Mouse (Mus musculus) heart, adult 2 months (tissue): ENCODE results near the gene Ulbp1. TPM values are rescaled to one million over a fixed set of nuclear protein-coding genes. Genes with fewer than 3 reads are reported as not detected.
"Not testable (repeated sequence)": the region's sequence is repeated elsewhere in the genome, so short reads cannot be mapped to it uniquely, and the experiment has no call there.

Experiments used
- DNase-seq, 2 experiments: peaks; one replicate each; pipeline ENCODE4 v3.0.0; 2021
- H3K27ac ChIP-seq: fragments of 200-600 bp; 2 replicates; pipeline ENCODE4 v1.8.1; 2022
- H3K27me3 ChIP-seq: fragments of 200-500 bp; 2 replicates; pipeline ENCODE4 v1.6.1; 2012; ENCODE audit warnings: mild to moderate bottlenecking, low read length, inconsistent platforms, mixed read lengths; ENCODE audit not compliant: control insufficient read depth, insufficient read depth
- H3K36me3 ChIP-seq: fragments of 200-500 bp; 2 replicates; pipeline ENCODE4 v1.6.1; 2012; ENCODE audit warnings: low read length, inconsistent platforms; ENCODE audit not compliant: control insufficient read depth, insufficient read depth
- H3K4me1 ChIP-seq: fragments of 200-500 bp; 2 replicates; pipeline ENCODE4 v1.6.1; 2011; ENCODE audit warnings: low read length; ENCODE audit not compliant: control insufficient read depth, insufficient read depth
- H3K4me3 ChIP-seq: fragments of 200-600 bp; 2 replicates; pipeline ENCODE4 v1.8.1; 2022
- H3K79me2 ChIP-seq: fragments of 200-500 bp; replicated peaks from 2 replicates; pipeline ENCODE4 v1.6.1; 2012; ENCODE audit warnings: mild to moderate bottlenecking, inconsistent platforms, low read length, moderate library complexity, mixed read lengths; ENCODE audit not compliant: control insufficient read depth, insufficient read depth
- H3K9ac ChIP-seq: fragments of 200-500 bp; 2 replicates; pipeline ENCODE4 v1.6.1; 2012; ENCODE audit warnings: low read depth, mild to moderate bottlenecking, control low read depth, inconsistent platforms, low read length, mixed read lengths
- CTCF ChIP-seq: fragments of 200-600 bp; IDR thresholded peaks from 2 replicates; pipeline ENCODE4 v1.8.1; 2022; ENCODE audit warnings: antibody characterized with exemption, mild to moderate bottlenecking, moderate library complexity
- EP300 ChIP-seq: fragments of 200-500 bp; IDR thresholded peaks from 2 replicates; pipeline ENCODE4 v1.6.1; 2011; ENCODE audit warnings: low read depth, low read length, control low read depth; ENCODE audit not compliant: insufficient read depth
- POLR2A ChIP-seq: fragments of 200-500 bp; IDR thresholded peaks from 2 replicates; pipeline ENCODE4 v1.6.1; 2011; ENCODE audit warnings: mild to moderate bottlenecking, low read depth, low read length, control low read depth; ENCODE audit not compliant: insufficient read depth
- WGBS: fragments of 180-500 bp; shearing (Covaris S2); methylation state at CpG from one replicate; pipeline ENCODE4 v1.1.7; 2018; 5-methylcytosine and 5-hydroxymethylcytosine counted together
- intact Hi-C: fragments of 180-260 bp; cut with DNase I; formaldehyde crosslinking; loops from one replicate; pipeline ENCODE4 v1.15.1; 2025
- long read RNA-seq: library from polyadenylated mRNA; stranded (forward); transcript quantifications from one replicate; pipeline ENCODE4 v2.0.0, GENCODE M21; 2021
- polyA plus RNA-seq: library from polyadenylated mRNA; depleted of rRNA; stranded (reverse); fragments of >200 nt; gene quantifications from 2 replicates; pipeline ENCODE4 v1.2.3, GENCODE M21; 2012; rRNA removed
- total RNA-seq, 2 experiments: library from RNA; stranded (reverse); gene quantifications; 2 replicates each; pipeline ENCODE4 v1.2.3; 2021

Gene Ulbp1
- total RNA-seq: 1 to 10 TPM; 2.3 to 2.6 TPM
- polyA plus RNA-seq: 0.64 and 1.00 TPM in 2 replicates
- long read RNA-seq, partial matches to known transcripts: 0 of 1 reads
- long read RNA-seq, other reads (novel, unspliced or antisense): 0 of 1 reads

GRCm38 (mm10) chr10:7473197-7473889 is at the start of gene Ulbp1:
TSS of gene Ulbp1 (minus strand) at chr10:7473638.
- H3K27me3 ChIP-seq: no peaks in the 10 kb centered on the region
- no peaks in the 10 kb centered on the region for H3K36me3 ChIP-seq
- 11% methylated on average over 13 of the region's 13 CpGs for WGBS
- peak within 1 kb of the TSS; percentile 48 for H3K4me3 ChIP-seq
- peak within 1 kb of the TSS; percentile 16; the same call in 1 of the 2 replicates for H3K9ac ChIP-seq
- TF ChIP-seq POLR2A (0 out of 2 replicates have a peak, but pooled peaks have one; percentile 24), CTCF (no peak)
- DNase-seq: peak; percentile 85
- intact Hi-C loops: no loop called here
- peaks cover 3% of the 10 kb centered on the region for H3K4me1 ChIP-seq
- H3K79me2 ChIP-seq: no peaks in the 10 kb centered on the region
- peak within 1 kb of the TSS; percentile 55 for H3K27ac ChIP-seq

- H3K4me3 ChIP-seq, intact Hi-C loops, H3K27me3 ChIP-seq, DNase-seq, H3K79me2 ChIP-seq, H3K4me1 ChIP-seq, H3K36me3 ChIP-seq, H3K9ac ChIP-seq, H3K27ac ChIP-seq: not testable (repeated sequence)
- WGBS: 26% methylated on average over 1 of the region's 1 CpGs
These were observed 24.7 kb upstream of the Ulbp1 start for GRCm38 (mm10) chr10:7498180-7498579.

- H3K9ac ChIP-seq, H3K27ac ChIP-seq, intact Hi-C loops, H3K4me1 ChIP-seq, DNase-seq, H3K79me2 ChIP-seq, H3K36me3 ChIP-seq, H3K4me3 ChIP-seq, H3K27me3 ChIP-seq: not testable (repeated sequence)
- 14% methylated on average over 10 of the region's 10 CpGs for WGBS
These were observed 18.9 kb upstream of the Ulbp1 start for GRCm38 (mm10) chr10:7492384-7492783.

- no peaks in the 10 kb centered on the region for H3K79me2 ChIP-seq
- no peak for DNase-seq
- no peaks in the 10 kb centered on the region for H3K36me3 ChIP-seq
- intact Hi-C loops: no loop called here
- no peak overlapping the region for H3K9ac ChIP-seq
- TF ChIP-seq POLR2A (no peak), EP300 (no peak), CTCF (no peak)
- H3K4me3 ChIP-seq: no peak overlapping the region
- 51% methylated on average over 4 of the region's 4 CpGs for WGBS
- H3K27me3 ChIP-seq: no peaks in the 10 kb centered on the region
- H3K4me1 ChIP-seq: no peaks in the 10 kb centered on the region
- no peak overlapping the region for H3K27ac ChIP-seq
These were observed 10.2 kb upstream of the Ulbp1 start for GRCm38 (mm10) chr10:7483650-7484049.

- 48% methylated on average over 7 of the region's 13 CpGs for WGBS
- DNase-seq, H3K36me3 ChIP-seq, H3K4me1 ChIP-seq, H3K79me2 ChIP-seq, H3K27me3 ChIP-seq, intact Hi-C loops, H3K4me3 ChIP-seq, H3K9ac ChIP-seq: not testable (repeated sequence)
- H3K27ac ChIP-seq: peak overlapping the region; percentile 36; the same call in 1 of the 2 replicates
These were observed 787 bp upstream of the Ulbp1 start for GRCm38 (mm10) chr10:7474225-7474624.

GRCm38 (mm10) chr10:7471664-7472063 is 1.8 kb downstream of the Ulbp1 start:
- DNase-seq: no peak
- H3K9ac ChIP-seq: no peak overlapping the region
- H3K36me3 ChIP-seq: no peaks in the 10 kb centered on the region
- intact Hi-C loops: no loop called here
- H3K79me2 ChIP-seq: no peaks in the 10 kb centered on the region
- H3K27me3 ChIP-seq: no peaks in the 10 kb centered on the region
- WGBS: 46% methylated on average over 3 of the region's 3 CpGs
- H3K4me3 ChIP-seq: no peak overlapping the region
- no peak overlapping the region for H3K27ac ChIP-seq
- peaks cover 3% of the 10 kb centered on the region for H3K4me1 ChIP-seq
- no peak for TF ChIP-seq CTCF
- no peak for TF ChIP-seq EP300
- no peak for TF ChIP-seq POLR2A
